Comparison of ENCODE assay signal across 8 mouse cellular contexts in genomic region chr9:49989464-49990271, GRCm38 (mm10).
DNase-seq lines count a peak whose midpoint lies in the region; ATAC-seq and TF ChIP-seq lines count a peak whose summit lies in the region.

No protein-coding gene starts in this region.

- ATAC-seq in forebrain, embryonic 13.5 days: peak; percentile 94

- H3K4me3 ChIP-seq in forebrain, embryonic 13.5 days: 0 out of 2 replicates have a peak overlapping the region, but pooled peaks have one; percentile 1
- no peak overlapping the region for H3K4me3 ChIP-seq in forebrain, embryonic 10.5 days
- H3K4me3 ChIP-seq in layer of hippocampus, adult 2 months: peak overlapping the region; percentile 16; the same call in 1 of the 2 replicates

- no peak for TF ChIP-seq CTCF in layer of hippocampus, adult 2 months (conservative IDR thresholded peaks at IDR 0.05)

- H3K4me2 ChIP-seq in forebrain, embryonic 13.5 days: peak overlapping the region; percentile 44

- H3K9ac ChIP-seq in forebrain, embryonic 13.5 days: no peak overlapping the region

- no peaks in the 10 kb centered on the region for H3K36me3 ChIP-seq in forebrain, embryonic 13.5 days (ENCODE audit: poor library complexity, severe bottlenecking)
- no peaks in the 10 kb centered on the region for H3K36me3 ChIP-seq in forebrain, embryonic 10.5 days (replicated peaks)

- H3K9me3 ChIP-seq in forebrain, embryonic 13.5 days (replicated peaks): peaks cover under 1% of the 10 kb centered on the region; the same call in 1 of the 2 replicates
- H3K9me3 ChIP-seq in forebrain, embryonic 10.5 days: peaks cover 2% of the 10 kb centered on the region; the same call in 1 of the 2 replicates

- DNase-seq in forebrain, embryonic 10.5 days (ENCODE audit: extremely low spot score, low spot score): no peak
- DNase-seq in frontal cortex, postnatal 14 days (ENCODE audit: low spot score in 2 of 2): peak; percentile 84 to 89
- peak; percentile 95 for DNase-seq in heart, postnatal 4 days
- DNase-seq in layer of hippocampus, adult 2 months (ENCODE audit: low spot score in 2 of 2): peak; percentile 77 to 89
- peak; percentile 77 to 78 for DNase-seq in lung, adult 18-20 months
- peak; percentile 42 for DNase-seq in retina, embryonic 14.5 days (ENCODE audit: low spot score)
- no peak for DNase-seq in embryo, embryonic 10.5 days (ENCODE audit: low spot score)

- 43% methylated on average over 14 of the region's 14 CpGs for WGBS in forebrain, embryonic 13.5 days
- WGBS in forebrain, embryonic 10.5 days: 67% methylated on average over 14 of the region's 14 CpGs

- H3K27me3 ChIP-seq in forebrain, embryonic 13.5 days: no peaks in the 10 kb centered on the region
- no peaks in the 10 kb centered on the region for H3K27me3 ChIP-seq in forebrain, embryonic 10.5 days (ENCODE audit: poor library complexity, severe bottlenecking)

- H3K4me1 ChIP-seq in forebrain, embryonic 13.5 days: peaks cover 15% of the 10 kb centered on the region
- no peaks in the 10 kb centered on the region for H3K4me1 ChIP-seq in forebrain, embryonic 10.5 days

- H3K27ac ChIP-seq in forebrain, embryonic 13.5 days: peak overlapping the region; percentile 75
- no peak overlapping the region for H3K27ac ChIP-seq in forebrain, embryonic 10.5 days
- H3K27ac ChIP-seq in layer of hippocampus, adult 2 months: peak overlapping the region; percentile 37

Comparison
In these comparisons a context has a peak if more than half of its experiments do, and no peak if none do; other contexts are left out.
1. DNase-seq: peak in frontal cortex, postnatal 14 days (2 of 2), heart, postnatal 4 days (single experiment), layer of hippocampus, adult 2 months (2 of 2), lung, adult 18-20 months (2 of 2) and retina, embryonic 14.5 days (single experiment); none in forebrain, embryonic 10.5 days (single experiment) and embryo, embryonic 10.5 days (single experiment).